Mouse (Mus musculus) A20 (cell line): ENCODE data around the gene Prkcz.

Source experiments
- DNase-seq: peaks from one replicate; pipeline ENCODE4 v3.0.0-alpha.2; 2011; ENCODE audit warnings: low read depth, low spot score

Prkcz gene

DNA sequence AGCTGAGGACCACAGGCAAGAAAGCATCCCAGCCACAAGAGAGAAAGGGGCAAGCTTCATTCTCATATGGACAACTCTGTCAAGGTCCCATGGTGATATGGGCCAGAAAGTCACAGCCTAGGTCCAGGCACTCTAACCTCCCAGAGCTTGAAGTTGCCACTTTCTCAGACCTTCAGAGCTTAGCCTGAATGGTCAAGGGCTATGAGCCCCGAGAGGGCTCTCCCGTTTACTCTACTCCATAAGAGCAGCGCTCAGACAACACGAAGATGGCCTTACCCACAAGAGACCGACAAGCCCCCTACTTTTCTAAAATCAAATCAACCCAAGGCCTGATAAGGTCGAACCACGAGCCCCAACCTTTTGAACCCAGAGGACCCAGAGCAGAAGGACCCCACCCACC lies 140.1 kb downstream of the Prkcz start:
- DNase-seq: no peak

DNA sequence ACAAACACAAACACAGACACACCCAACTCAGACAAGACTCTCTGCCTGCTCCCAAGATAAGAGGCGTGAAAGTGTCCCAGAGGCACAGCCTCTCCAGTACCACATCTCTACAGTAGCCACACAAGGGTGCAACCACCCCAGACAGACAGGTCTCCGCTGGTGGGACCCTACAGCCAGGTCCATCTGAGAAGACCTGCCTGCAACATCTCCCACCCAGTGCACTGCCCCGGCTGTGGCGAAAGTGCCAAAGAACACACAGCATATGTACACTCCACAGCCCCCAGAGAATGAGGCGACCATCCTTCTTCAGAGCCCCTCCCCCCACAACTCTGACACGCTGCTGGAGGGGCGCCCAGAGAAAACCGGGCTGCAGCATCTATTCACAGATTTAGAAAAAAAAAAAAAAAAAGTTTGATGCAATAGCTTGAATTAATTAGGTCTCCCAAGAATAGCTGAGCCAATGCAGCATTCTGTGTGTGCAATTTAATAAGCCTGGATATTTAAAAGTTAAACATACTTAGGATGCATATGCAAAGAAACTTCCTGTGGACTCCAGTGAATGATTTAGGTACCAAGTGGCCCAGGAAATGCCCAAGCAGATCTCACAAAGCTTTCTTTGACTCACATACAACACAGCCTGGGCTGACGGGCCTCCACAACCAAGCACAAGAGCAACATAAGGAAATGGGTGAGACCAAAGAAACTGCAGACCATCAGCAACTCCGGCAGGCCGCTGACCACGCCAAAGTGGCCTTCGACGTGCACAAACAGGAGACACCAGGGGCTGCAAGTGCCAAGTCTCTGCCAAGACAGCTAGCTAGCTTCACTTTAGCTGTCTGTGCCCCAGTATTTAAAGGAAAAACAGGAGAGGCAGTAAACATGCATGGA lies 140.7 kb downstream of the Prkcz start:
- no peak for DNase-seq

DNA sequence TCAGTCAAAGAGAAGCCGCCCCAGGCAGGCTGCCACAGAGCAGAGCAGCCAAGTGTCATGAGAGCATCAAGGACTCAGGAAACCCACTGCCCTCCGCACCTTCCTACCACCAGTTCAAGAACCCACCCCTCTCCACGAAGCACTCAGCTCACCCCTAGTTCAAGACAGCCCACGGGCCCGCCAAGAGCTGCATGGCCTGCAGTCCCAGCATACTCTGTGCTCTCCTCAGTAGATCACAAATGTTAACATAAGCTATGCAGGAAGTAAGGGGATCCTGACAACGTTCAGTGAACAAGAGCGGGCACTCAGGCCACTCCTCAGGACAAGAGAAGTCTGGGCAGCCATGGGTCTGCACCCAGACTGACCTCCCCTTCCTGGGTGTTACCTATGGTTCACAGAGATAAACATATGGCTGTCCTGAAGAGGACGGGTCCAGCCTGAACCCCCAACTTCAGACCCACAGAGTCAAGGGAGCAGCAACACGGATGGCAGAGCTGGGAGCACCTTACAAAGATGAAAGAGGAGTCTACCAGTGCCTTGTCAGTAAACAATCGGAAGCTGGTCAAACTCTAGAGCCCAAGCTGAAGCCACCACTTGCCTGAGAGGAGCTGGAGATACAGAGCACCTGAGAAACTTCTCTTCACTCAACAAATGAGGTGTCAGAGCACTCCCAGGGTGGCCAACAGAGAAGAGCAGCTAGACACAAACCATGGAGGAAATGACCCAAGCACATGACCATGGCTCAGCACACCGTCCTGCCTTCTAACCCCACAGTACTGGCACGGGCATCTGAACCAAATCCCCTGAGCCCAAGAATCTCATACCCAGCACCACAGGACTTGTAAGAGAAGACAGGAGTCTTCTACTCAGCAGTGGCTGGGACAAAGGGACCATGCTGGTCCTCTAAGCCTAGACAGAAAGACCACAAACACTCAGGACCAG lies 141.6 kb downstream of the Prkcz start:
- no peak for DNase-seq

DNA sequence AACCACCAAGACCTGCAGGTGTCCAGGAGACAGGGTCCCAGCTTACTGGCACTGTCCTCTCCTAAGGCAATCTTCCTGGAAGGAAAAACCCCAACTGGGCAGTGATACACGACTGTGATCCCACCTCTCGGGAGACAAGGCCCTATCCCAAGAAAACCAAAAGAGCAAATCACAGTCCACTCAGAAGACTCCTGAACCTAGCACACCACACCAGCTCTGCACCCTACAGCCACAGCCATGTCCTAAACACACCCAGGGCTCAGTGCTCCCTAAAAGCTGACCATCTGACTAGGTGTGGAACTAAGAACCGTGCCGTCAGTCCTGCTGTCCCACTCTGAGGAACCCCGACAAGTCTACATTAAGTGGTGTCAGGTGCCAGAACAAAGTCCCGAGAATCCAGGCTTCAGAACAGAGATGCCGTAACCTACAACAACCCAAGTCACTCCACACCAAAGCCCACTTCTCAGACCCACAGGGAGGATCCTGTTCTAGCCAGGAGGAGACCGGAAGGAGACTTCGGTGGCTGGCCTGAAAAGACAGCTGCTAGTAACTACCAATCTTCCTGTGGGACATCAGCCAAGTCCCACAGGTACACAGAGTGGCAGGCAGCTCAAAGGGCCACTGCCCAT lies 142.9 kb downstream of the Prkcz start:
- no peak for DNase-seq

DNA sequence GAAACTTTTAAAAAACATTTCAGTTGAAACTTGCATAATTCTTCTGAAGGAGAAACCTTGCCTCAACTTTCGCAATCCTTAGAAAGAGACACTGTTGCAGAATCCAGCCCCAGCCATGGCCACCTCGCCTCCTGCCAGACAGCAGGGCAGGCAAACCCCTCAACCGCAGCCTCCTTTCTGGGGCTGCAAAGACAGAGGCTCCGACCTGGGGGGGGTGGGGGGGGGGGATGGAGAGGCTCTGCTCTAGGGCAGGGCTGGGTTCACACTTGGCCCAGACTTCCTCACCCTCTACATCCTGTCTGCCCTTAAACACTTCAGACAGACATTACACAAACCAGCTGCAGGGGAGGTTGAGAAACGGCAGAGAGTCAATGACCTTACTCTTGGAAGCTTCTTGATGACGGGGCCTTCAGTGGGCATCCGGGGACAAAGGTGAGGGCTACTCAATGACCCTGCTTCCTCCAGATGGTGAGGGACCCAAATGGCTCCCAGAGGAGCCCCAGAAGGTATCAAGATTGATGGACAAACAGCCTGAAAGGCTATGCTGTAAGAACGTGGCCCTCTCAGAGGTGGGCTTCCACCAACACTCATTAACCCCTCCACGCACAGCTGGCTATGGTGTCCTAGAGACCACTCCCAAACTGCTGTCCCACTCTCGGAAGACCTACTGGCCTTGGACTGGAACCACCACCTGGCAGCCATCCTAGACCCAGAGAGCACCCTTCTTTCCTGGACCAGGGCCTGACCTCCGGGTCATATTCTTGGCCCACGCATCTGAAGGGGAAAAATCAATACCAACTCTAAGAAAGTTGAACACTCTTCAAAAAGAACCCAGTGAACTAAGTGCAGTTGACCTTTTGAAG lies 143.7 kb downstream of the Prkcz start:
- no peak for DNase-seq

DNA sequence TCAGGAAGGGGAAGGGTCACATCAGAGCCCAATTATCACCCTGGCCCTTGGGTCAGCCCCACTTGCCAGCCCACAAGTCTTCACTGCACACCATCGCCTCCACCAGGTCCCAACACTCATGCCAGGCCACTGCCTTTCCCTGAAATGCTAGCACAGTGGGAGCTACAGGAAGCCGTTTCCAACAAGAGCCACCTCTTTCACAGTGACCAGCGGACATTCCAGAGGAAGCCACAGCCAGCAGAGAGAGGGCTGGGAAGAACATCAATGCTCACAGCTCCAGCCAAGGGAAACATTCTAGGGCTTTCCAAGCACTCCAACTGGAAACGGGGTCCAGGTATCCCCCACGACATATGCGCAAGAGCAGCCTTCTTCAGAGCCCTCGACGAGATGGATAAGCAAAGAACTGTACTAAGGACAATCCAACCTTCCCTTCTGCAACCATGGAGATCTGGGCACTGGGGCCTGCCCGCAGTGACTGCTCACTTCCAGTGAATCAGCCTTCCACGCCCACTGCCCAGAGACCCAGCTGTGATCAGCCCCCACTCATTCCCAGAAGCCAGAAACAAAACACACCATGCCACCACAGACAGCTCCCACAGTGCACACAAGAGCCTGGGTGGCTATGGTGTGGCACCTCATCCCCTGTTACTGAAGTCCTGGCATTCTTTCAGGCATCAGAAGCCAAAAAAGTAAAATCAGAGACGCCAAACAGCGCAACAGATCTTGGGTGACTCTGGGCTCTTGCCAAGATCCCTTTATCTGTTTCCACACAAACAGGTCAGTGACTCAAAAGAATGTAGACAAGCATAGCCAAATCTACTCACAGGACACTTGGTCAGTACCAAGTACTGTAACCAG lies 145.2 kb downstream of the Prkcz start:
- no peak for DNase-seq

DNA sequence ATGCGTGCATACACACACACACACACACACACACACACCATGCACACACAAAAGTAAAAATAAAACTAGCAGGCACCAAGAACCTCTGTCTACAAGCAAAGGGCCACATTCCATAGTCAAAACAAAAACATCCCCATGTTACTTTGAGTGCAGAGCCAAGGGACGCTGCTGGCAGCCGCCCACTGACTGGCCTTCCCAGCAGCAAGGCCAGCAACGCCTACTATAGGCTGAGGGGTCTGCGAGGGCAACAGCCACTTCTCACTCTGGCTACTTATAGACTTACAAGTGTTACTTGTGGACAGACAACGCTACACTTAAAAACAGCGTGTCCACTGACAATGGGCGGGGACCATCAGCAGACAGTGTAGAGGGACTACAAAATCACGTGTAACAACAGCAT lies 146.0 kb downstream of the Prkcz start:
- DNase-seq: no peak

DNA sequence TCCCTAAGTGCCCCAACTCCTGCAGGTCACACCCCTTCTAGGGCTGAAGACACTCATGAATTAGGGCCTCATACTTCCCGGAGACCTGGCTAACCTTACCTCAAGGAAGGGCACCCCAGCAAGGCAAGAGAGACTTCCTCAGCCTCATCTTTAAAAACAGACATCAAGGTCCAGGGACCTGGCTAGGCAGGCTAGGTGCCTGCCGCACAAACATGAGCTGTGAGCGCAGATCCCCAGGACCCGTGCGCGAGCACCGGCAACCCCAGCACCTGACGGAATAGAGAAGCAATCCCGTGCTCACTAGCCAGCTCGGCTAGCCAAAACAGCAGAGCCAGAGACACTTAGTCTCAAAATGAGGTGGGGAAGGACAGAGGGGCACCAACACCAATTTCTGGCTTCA lies 146.4 kb downstream of the Prkcz start:
- no peak for DNase-seq

DNA sequence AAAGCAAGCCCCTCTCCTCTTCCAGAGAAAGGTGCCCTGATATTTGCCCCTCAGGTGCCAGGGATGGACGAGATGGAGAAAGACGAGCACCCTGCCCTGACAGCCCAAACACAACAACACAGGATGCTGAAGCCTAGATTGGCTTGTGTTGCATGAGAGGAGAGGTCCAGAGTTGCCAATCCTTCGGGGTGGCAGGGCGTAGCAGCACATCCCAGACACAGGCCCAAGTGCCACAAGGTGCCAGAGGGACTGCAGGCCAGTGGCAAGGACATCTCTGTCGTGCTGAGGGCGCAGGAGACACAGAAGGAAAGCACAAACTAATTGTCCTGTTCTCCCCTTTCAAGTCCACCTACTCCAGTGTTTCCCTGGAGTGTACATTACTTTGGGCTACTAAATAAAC lies 147.0 kb downstream of the Prkcz start:
- no peak for DNase-seq

DNA sequence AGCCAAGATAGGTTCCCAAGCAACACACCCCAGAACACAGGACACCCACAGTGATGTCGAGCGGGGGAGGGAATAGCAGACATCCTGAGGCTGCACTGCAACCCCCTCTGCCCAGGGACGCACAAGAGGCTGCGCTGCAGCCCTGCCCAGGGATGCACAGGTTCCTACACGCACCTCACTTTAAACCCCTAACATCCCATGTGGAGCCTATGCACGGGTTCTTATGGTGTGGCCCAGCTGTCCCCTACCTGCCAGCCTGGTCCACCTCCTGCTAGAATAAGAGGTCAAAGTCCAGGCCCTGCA lies 147.5 kb downstream of the Prkcz start:
- no peak for DNase-seq

DNA sequence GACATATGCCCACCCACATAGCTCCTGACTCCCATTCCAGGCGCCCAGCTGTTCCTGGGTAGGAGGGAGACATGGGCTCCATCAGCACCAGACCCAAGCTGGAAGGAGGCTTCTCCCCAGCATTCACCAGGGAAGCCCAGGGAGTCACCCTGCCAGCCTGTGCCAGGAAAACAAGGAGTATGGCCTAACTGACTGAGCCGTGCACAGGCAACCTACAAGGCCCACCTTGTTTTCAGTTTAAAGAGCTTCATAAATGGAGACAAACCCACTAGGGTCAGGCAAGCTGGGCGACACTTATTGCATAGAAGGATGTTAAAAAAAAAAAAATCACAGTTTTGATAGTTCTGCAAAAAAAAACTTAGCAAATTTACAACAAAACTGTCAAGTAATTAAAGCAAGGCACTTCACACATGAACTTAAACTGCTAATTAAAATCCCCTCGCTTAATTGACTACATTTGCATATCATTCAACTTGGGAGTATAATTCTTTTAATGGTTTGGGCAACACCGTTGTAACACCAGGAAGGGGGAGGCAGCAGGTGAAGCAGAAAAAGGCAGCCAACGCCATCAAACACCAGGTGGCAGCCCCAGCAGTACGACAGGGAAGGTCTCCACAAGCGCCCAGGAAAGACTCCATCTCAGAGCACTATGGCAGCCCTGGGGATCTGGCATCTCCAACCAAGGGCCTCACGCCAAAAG lies 148.0 kb downstream of the Prkcz start:
- DNase-seq: no peak
